Mouse (Mus musculus) heart, embryonic 14.5 days (tissue): ENCODE results near the gene Dazap1. TPM values are rescaled to one million over a fixed set of nuclear protein-coding genes. Genes with fewer than 3 reads are reported as not detected.
A peak's percentile ranks its signal among the peaks of the same experiment; 100 is the strongest.

ENCODE experiments used
- ATAC-seq: fragments of 200-750 bp; cut with Nextera tagmentation; 2 replicates; pipeline ENCODE4 v1.8.0; 2017; ENCODE audit warnings: low read depth, moderate TSS enrichment; ENCODE audit not compliant: insufficient number of reproducible peaks, insufficient read depth, low FRiP score
- H3K27ac ChIP-seq, 2 experiments: fragments of 200-500 bp in 1 of 2; fragments of 300-500 bp in 1 of 2; sonication (generic) in 1 of 2; replicated peaks in 1 of 2; 2 replicates each; pipeline ENCODE4 v1.5.1; 2012 to 2014; ENCODE audit warnings: low read depth in 2 of 2, low read length in 2 of 2, control low read depth in 1 of 2, mild to moderate bottlenecking in 1 of 2, mixed read lengths in 1 of 2; ENCODE audit not compliant: control insufficient read depth in 1 of 2, insufficient read depth in 1 of 2
- H3K27me3 ChIP-seq: fragments of 300-500 bp; sonication (generic); 2 replicates; pipeline ENCODE4 v1.6.1; 2014; ENCODE audit warnings: mild to moderate bottlenecking, low read length, control low read depth; ENCODE audit not compliant: control insufficient read depth, insufficient read depth
- H3K36me3 ChIP-seq: fragments of 300-500 bp; sonication (generic); 2 replicates; pipeline ENCODE4 v1.6.1; 2014; ENCODE audit warnings: mild to moderate bottlenecking, control low read depth, low read length, mixed read lengths; ENCODE audit not compliant: control insufficient read depth, insufficient read depth
- H3K4me1 ChIP-seq, 2 experiments: fragments of 200-500 bp in 1 of 2; fragments of 300-500 bp in 1 of 2; sonication (generic) in 1 of 2; 2 replicates each; pipeline ENCODE4 v1.6.1; 2012 to 2014; ENCODE audit warnings: low read length in 2 of 2, control low read depth in 1 of 2, mixed read lengths in 1 of 2; ENCODE audit not compliant: control insufficient read depth in 2 of 2, insufficient read depth in 2 of 2
- H3K4me2 ChIP-seq: fragments of 300-500 bp; sonication (generic); 2 replicates; pipeline ENCODE4 v1.6.1; 2014; ENCODE audit warnings: mild to moderate bottlenecking, low read length
- H3K4me3 ChIP-seq, 2 experiments: fragments of 200-500 bp in 1 of 2; fragments of 300-500 bp in 1 of 2; sonication (generic) in 1 of 2; 2 replicates each; pipeline ENCODE4 v1.5.1; 2012 to 2014; ENCODE audit warnings: low read length in 2 of 2, mild to moderate bottlenecking in 2 of 2, control low read depth in 1 of 2, low read depth in 1 of 2, moderate library complexity in 1 of 2; ENCODE audit not compliant: control insufficient read depth in 1 of 2, insufficient read depth in 1 of 2
- H3K9ac ChIP-seq: fragments of 300-500 bp; sonication (generic); 2 replicates; pipeline ENCODE4 v1.6.1; 2014; ENCODE audit warnings: mild to moderate bottlenecking, low read length
- H3K9me3 ChIP-seq: fragments of 300-500 bp; sonication (generic); 2 replicates; pipeline ENCODE4 v1.6.1; 2016; ENCODE audit warnings: low read length, control low read depth; ENCODE audit not compliant: control insufficient read depth
- WGBS: fragments of 180-500 bp; shearing (Covaris S2); extraction: QIAGEN DNeasy Blood & Tissue Kit; methylation state at CpG from one replicate; pipeline ENCODE4 v1.1.7; 2014; 5-methylcytosine and 5-hydroxymethylcytosine counted together
- polyA plus RNA-seq: library from polyadenylated mRNA; unstranded; fragments of >200 nt; fragmentation: Nextera tagmentation; extraction: Ambion mirVana; gene quantifications from 2 replicates; pipeline ENCODE4 v1.2.1, GENCODE M21; 2014

The Dazap1 gene
- polyA plus RNA-seq, 1 experiment from 2014 or later, result 27.5 TPM

- whole genome bisulfite sequencing, result 44% methylated on average over 27 of the region's 27 CpGs
- no peaks in the 10 kb centered on the region for H3K9me3 ChIP-seq
- peaks cover 25 to 47% of the 10 kb centered on the region in 2 experiments for H3K4me1 ChIP-seq
- H3K27me3 ChIP-seq, result peaks cover 67% of the 10 kb centered on the region
- 0 out of 2 replicates have a peak overlapping the region, but pooled peaks have one; percentile 1 for H3K4me2 ChIP-seq
- ATAC-seq, result no peak
- no peak overlapping the region for H3K27ac ChIP-seq
- H3K9ac ChIP-seq, result peak overlapping the region; percentile 40; the same call in 1 of the 2 replicates
- H3K36me3 ChIP-seq, result peaks cover 15% of the 10 kb centered on the region
- H3K4me3 ChIP-seq, result no peak overlapping the region
These were observed 54.0 kb downstream of the Dazap1 start for GRCm38 (mm10) chr10:80315315-80315714.

GRCm38 (mm10) chr10:80316359-80316781 lies 55.1 kb downstream of the Dazap1 start:
- Histone ChIP-seq H3K9ac (peak overlapping the region; percentile 40; the same call in 1 of the 2 replicates), H3K27ac (no peak overlapping the region), H3K4me3 (no peak overlapping the region), H3K36me3 (peaks cover 15% of the 10 kb centered on the region), H3K4me2 (peak overlapping the region; percentile 37), H3K27me3 (peaks cover 56% of the 10 kb centered on the region), H3K9me3 (no peaks in the 10 kb centered on the region), H3K4me1 (peaks cover 28 to 47% of the 10 kb centered on the region in 2 experiments)
- no peak for ATAC-seq
- WGBS, result 13% methylated on average over 11 of the region's 11 CpGs

- H3K27ac ChIP-seq, result no peak overlapping the region
- no peak overlapping the region for H3K4me3 ChIP-seq
- H3K4me2 ChIP-seq, result no peak overlapping the region; the same call in 1 of the 2 replicates
These were observed 55.7 kb downstream of the Dazap1 start for GRCm38 (mm10) chr10:80317011-80317410.

GRCm38 (mm10) chr10:80320340-80320760 lies 59.1 kb downstream of the Dazap1 start, which contains the start of gene 2310011J03Rik:
TSS of gene 2310011J03Rik (minus strand) at chr10:80320537.
- Histone ChIP-seq H3K27me3 (peaks cover 21% of the 10 kb centered on the region), H3K4me3 (peak within 1 kb of the TSS; percentile 90 to 91), H3K9me3 (no peaks in the 10 kb centered on the region), H3K9ac (peak within 1 kb of the TSS; percentile 91), H3K27ac (peak within 1 kb of the TSS; percentile 53 to 61; a peak in 3 of 4 replicates), H3K4me2 (peak within 1 kb of the TSS; percentile 83), H3K36me3 (peaks cover 15% of the 10 kb centered on the region), H3K4me1 (peaks cover 21 to 42% of the 10 kb centered on the region in 2 experiments)
- ATAC-seq, result no peak
- WGBS, result under 1% methylated on average over 34 of the region's 34 CpGs

More at GRCm38 (mm10) chr10:80317011-80317410, 55.7 kb downstream of the Dazap1 start:
- H3K9ac ChIP-seq, result 0 out of 2 replicates have a peak overlapping the region, but pooled peaks have one; percentile 27
- ATAC-seq, result no peak
- no peaks in the 10 kb centered on the region for H3K9me3 ChIP-seq
- H3K27me3 ChIP-seq, result peaks cover 50% of the 10 kb centered on the region
- H3K36me3 ChIP-seq, result peaks cover 15% of the 10 kb centered on the region
- WGBS, result 58% methylated on average over 10 of the region's 10 CpGs
- peaks cover 28 to 47% of the 10 kb centered on the region in 2 experiments for H3K4me1 ChIP-seq

- 69% methylated on average over 5 of the region's 6 CpGs for WGBS
- no peak for ATAC-seq
- no peaks in the 10 kb centered on the region for H3K9me3 ChIP-seq
- no peak overlapping the region for H3K4me2 ChIP-seq
- peaks cover 15% of the 10 kb centered on the region for H3K36me3 ChIP-seq
- H3K27me3 ChIP-seq, result peaks cover 13% of the 10 kb centered on the region
- no peak overlapping the region for H3K27ac ChIP-seq
- no peak overlapping the region for H3K4me3 ChIP-seq
- H3K9ac ChIP-seq, result no peak overlapping the region
- peaks cover 18 to 34% of the 10 kb centered on the region in 2 experiments for H3K4me1 ChIP-seq
These were observed 59.9 kb downstream of the Dazap1 start for GRCm38 (mm10) chr10:80321014-80321669.

GRCm38 (mm10) chr10:80321670-80322581 lies 60.6 kb downstream of the Dazap1 start:
- H3K9ac ChIP-seq, result no peak overlapping the region
- peaks cover 11% of the 10 kb centered on the region for H3K27me3 ChIP-seq
- H3K36me3 ChIP-seq, result peaks cover 15% of the 10 kb centered on the region
- no peak for ATAC-seq
- H3K4me2 ChIP-seq, result peak overlapping the region; percentile 96
- H3K4me1 ChIP-seq, result peaks cover 11 to 26% of the 10 kb centered on the region in 2 experiments
- WGBS, result 86% methylated on average over 21 of the region's 21 CpGs
- H3K9me3 ChIP-seq, result no peaks in the 10 kb centered on the region
- H3K4me3 ChIP-seq, result no peak overlapping the region
- no peak overlapping the region for H3K27ac ChIP-seq

GRCm38 (mm10) chr10:80322811-80323211 lies 61.5 kb downstream of the Dazap1 start:
- Histone ChIP-seq H3K9me3 (no peaks in the 10 kb centered on the region), H3K4me2 (peak overlapping the region; percentile 96), H3K4me1 (peaks cover 11 to 20% of the 10 kb centered on the region in 2 experiments), H3K27me3 (peaks cover 5% of the 10 kb centered on the region; the same call in 1 of the 2 replicates), H3K27ac (no peak overlapping the region), H3K36me3 (peaks cover 12% of the 10 kb centered on the region), H3K9ac (peak overlapping the region; percentile 72), H3K4me3 (peak overlapping the region; percentile 59 to 60)
- no peak for ATAC-seq
- 4% methylated on average over 28 of the region's 28 CpGs for WGBS
